Mouse (Mus musculus) monocyte, adult 2 months (primary cell): Measurements from ENCODE around the gene Mapk9.
A peak's percentile ranks its signal among the peaks of the same experiment; 100 is the strongest.
"Not testable (repeated sequence)": the region's sequence is repeated elsewhere in the genome, so short reads cannot be mapped to it uniquely, and the experiment has no call there.

ENCODE experiments used
- DNase-seq, 2 experiments: peaks; one replicate each; pipeline ENCODE4 v3.0.0; 2022; ENCODE audit warnings: low spot score in 2 of 2, low read depth in 1 of 2

Gene Mapk9

DNA sequence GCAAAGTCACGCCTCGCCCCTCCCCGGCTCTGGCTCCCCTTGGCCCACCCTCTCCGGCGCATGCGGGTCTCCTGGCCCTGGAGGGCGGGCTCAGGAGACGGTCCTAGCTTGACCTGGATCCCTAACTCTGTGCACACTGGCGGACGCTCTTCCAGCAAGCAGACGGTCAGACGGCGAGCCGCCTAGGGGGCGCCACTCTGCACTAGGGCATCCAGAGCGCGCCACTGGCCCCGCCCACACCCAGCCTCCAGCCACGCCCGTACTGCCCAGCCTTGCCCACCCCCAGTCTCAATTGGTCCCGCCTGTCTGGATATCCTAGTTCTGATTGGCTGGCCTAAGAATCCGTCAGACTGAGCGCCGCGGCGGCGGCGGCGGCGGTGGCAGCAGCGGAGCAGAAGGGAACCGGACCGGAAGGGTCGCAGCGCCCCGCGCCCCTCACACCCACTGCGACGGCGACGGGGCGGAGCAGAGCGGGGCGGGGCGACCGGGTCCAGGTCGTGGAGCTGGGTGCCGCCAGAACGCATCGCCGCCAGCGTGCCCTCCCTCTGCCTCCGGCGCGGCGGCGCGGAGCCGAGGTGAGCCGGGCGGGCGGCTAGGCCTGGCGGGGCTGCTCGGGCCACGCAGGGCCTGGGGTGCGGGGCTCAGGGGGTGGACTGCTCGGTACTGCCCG, at the start of gene Mapk9:
TSS of gene Mapk9 (plus strand) at position 351 of the 670 bp plus-strand sequence.
- peak; percentile 86 to 95 for DNase-seq

DNA sequence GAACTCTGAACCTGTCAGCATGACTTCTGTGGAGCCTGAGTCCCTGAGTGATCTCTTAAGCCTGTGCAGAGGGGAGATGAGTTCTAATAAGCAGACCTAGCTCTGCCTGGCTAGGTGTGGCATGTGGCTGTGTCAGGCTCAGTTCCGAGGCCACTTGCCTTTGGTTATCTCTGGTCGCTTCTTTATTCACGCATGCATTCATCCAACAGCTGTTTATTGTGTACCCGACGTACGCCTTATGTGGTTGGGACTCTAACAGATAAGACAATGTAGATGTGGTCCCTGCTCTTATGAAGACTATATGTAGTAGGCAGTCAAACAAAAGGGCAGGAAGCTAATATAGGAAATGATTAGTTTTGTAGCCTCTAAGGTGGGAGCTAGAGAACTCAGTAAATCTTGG, 47.6 kb upstream of the Mapk9 start:
- no peak for DNase-seq

DNA sequence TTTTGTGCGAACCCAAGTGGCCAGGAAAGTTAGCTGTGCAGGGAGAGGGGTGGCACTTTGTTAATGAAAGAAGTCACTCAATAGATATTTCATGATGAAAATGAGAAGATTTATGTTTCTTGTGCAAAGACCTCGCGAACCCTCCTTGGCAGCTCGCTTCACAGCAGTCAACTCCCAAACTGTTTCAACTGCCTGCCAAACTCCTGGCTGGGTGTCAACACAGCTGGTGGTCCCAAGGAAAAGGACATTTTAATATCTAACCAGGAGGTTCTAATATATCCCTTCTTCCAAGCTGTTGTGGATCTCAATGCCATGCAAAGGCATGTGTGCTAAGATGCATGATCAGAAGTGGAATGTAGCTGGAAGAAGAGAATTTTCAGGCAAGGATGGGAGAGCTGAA, 45.0 kb upstream of the Mapk9 start:
- DNase-seq, result no peak

DNA sequence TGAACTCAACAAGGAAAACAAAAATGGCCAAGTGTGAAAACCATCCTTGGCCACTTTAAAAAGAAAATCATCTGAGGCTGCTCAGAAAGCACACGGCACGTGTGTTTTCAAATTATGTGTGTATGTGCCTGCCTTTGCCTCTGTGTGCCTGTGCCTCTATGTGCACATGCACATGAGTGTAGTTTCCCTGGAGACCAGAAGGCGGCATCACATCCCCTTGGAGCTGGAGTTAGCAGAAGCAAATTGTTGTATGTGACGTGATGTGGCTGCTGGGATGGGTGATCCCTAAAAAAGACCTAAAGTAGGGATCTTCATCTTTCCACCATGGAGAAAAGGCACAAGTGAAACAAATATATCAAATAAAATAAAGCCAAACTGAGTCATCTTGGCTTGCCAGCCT, 42.8 kb upstream of the Mapk9 start:
- DNase-seq, result no peak

DNA sequence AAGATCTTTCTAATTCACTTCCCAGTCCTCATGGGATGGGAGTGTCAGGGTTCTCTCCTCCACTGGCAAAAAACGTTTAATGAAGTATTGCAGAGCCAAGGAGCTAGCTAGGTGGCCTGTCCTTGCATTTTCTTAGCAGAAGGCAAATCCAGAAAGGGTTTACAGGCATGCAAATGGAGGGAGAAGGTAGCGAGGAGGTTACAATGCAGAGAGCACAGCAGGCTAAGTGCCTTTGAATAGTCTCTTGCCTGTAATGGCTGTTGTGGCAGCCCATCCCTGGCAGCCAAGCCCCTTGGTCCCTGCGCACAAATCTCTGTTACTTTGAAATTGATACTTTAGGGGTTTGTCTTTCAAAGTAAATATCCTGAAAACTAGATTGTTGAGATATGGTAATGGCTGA, 40.3 kb upstream of the Mapk9 start:
- no peak for DNase-seq

DNA sequence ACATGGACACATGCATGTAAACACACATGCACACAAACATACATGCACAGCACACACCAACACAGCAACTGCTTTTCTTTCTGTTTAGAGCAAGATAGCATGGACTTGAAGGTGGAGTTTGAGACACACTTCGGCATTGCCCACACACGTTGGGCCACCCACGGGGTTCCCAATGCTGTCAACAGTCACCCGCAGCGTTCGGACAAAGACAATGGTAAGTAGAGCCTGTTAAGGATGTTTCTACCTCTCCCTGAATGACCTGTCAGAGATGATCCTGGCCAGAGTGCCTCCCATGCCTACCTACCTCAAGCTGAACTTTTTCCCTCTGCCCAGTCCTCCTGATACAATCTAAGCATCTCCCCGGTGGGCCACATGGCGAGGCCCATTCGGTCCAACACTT, 37.6 kb upstream of the Mapk9 start:
- DNase-seq, result no peak

DNA sequence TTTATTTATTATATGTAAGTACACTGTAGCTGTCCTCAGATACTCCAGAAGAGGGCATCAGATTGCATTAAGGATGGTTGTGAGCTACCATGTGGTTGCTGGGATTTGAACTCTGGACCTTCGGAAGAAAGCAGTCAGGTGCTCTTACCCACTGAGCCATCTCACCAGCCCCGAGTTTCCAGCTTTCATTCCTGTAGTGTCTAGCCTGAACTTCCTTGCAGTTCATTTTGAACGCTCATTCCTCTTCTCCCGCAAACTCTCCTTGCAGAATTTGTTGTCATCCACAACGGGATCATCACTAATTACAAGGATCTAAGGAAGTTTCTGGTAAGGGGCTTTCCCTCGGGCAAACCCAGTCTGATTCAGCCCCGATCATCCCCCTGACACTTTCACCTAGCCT, 35.9 kb upstream of the Mapk9 start:
- not testable (repeated sequence) for DNase-seq

DNA sequence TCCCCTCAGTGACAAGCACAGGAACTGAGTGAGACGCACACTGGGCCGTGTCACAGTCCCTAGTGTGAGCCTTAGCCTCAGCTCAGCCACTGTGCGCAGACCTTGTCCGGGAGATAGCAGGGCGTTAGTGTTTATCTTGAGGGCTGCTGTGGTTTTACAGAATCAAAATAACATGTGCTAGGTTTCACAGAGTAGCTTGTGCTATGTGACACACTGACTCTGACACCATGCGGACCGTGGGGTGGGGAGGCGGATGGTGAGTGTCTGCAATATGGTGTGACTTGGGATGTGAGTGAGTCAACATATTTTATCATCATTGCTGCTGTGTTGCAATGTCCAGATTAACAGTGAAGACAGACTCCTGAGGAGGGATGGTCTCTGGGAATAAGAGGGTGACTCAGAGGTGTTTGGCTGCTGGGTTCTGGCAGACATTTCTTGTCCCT, 35.4 kb upstream of the Mapk9 start:
- DNase-seq, result no peak

DNA sequence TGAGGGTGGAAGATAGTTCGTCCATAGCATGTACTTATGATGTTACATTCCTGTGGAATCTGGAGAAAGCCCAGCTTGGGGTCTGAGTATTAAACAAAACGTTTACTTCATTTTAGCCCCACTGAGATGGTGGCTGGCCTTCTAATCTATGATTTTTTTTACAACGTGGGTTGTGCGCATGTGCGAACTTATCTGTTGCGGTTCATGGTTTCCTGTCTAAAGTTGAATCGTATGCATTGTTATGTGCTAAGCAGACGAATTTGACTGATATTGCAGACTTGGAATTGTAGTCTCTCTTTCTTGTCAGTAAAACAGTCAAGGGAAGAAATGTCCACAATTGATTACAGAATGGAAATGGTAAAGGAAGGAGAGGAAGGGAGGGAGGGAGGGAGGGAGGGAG, 34.7 kb upstream of the Mapk9 start:
- DNase-seq, result no peak

DNA sequence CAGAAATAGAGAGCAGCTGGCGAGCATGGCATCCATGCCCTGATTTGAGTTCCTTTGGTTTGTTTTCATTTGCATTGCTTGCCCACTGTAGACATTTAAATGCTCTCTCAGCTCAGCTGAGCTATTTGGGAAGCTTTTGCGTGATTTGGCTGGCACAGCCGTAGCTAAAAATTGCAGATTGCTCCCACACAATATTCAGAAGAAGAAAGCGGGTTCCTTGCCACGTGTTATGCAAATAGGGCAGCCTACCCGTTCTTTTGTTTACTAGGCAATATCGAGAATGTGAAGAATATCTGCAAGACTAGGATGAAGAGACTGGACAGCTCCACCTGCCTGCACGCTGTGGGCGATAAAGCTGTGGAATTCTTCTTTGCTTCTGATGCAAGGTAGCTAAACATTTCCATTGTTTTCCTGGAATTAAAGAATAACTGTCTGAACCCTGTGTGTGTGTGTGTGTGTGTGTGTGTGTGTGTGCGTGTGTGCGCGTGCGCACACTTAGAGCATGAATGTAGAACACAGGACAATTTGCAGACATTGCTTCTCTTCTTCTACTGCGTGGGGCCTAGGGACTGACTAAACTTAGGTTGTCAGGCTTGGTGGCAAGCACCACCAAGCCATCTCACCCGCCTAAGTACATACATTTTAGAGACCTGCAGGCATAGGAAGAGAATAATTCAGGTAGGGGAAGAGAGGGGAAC, 27.5 kb upstream of the Mapk9 start:
- DNase-seq, result no peak

DNA sequence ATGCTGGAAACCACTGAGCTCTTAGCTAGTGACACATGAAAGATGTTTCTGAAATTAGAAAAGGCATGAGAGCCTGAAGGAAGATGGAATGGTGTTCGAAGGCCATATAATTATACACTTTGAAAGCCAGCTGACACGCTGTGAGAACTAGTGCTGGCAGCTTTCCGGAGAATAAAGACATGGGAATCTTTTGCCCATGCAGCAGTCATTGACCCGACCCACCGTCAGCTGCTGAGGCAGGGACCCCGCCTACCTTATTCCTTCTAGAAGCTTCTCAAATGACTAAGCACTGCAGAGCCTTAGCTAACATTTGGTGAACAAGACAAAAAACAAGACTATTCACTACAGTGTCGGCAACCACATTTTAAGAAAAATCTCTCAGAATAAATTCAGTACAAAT, 26.9 kb upstream of the Mapk9 start:
- no peak for DNase-seq

DNA sequence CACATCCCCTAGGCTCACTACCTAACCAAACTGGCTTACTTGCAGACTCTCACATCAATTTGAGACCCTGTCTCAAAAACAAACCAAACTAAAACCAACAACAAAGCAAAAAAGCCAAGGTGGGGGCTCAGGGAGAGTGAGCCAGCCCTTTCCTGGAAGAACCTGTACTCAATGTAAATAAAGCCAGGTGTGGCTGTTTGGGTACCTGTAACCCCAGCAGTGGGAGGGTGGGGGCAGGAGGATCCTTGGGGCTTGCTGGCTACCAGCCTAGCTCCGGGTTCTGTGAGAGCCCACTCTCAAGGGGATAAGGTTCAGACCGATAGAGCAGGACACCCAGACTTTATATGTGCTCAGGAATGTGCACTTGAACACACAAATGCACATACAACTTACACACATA, 25.6 kb upstream of the Mapk9 start:
- no peak for DNase-seq

DNA sequence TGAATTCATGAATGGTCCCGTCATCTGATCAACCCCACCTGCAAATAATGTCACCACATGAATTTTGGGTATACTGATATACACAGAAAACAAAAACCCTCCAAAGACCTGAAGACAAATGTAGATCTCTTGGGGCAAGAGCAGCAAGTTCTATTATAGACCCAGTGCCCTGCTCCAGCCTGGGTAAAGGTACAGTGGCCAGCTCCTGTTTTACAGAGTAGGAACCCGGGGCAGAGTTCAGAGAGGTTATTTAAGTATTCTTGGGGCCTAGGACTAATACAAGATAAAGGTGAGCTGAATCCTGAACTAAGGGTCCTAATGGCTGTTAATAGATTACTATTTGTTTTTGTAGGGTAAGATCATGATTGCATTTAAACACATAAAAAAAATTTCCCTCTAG, 25.0 kb upstream of the Mapk9 start:
- DNase-seq, result no peak

DNA sequence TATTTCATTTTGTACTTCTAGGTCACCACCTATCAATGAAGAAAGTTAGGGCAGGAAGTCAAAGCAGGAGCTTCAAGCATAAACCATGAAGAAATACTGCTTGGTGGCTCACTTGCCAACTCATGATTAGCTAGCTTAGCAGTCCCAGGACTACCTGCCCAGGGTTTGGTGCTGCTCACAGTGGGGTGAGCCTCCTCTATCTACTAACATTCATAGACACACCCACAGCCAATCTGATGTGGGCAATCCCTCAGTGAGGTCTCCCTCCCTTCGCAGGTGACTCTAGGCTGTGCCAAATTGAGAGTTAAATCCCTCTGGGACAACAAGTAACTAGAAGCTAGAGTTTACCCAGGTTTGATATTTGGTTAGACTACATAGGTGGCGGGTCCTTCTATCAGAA, 24.2 kb upstream of the Mapk9 start:
- no peak for DNase-seq

DNA sequence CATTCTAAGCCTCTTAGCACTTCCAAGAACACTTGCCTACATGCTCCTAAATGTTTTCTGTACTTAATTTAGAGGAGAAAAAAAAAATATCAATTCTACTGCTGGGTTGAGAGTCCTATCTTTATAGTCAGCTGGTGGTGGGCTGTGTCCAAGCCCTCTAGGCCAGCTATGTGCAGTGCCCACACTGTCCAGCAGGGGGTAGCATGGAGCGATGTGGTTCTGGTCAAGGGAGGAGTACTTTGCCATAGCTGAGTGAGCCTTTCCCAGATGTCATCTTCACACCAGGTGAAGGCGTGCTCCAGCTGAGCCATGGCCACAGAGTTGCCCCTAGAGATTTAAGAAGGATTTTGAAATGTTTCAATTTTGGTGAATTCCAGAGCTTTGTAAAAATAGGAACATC, 21.7 kb upstream of the Mapk9 start:
- peak in 1 of 2 experiments; percentile 52 for DNase-seq

DNA sequence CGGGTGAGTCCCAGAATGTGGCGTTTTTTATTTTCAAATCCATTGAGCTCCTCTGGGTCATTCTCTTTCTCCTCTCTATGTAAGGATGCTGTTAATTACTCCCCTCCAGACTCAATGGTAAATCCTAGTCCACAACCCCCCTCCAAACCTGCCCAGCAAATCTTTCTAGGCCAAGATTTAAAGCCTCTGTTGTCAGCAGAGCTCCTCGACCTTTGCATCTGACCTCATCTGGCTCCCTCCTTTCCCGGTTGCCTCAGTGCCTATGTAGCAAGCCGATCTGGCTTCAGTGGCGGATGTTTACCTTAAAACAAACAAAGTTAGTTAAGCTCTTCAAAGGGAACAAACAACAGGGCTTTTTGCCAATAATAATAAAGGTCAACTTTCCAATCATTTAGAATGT, 19.3 kb upstream of the Mapk9 start:
- DNase-seq, result no peak

DNA sequence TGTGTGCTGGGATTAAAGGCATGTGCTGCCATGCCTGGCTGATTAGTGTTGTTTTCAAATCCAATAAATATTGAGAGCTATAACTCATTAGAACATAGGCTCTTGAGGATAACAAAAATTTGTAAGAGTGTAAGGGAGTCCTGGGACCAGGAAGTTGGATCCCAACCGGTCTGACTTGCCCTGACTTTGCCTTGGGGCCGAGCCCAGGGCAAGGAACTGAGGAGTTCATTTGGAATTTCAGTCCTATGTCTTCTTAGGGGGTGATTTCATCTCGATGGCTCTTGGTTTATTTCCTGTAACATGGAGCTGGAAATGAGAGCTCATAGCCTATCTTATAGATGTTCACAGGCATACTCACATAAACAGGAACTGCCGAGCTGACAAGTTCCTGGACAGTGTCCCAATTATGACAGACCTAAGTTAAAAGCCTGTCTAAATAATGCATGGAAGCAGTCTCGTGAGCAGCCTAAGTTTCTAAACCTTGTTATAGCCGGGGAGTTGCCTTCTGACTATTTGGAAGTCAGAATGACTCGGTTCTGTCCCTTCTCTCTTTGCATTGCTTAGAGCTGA, 17.3 kb upstream of the Mapk9 start:
- no peak for DNase-seq

DNA sequence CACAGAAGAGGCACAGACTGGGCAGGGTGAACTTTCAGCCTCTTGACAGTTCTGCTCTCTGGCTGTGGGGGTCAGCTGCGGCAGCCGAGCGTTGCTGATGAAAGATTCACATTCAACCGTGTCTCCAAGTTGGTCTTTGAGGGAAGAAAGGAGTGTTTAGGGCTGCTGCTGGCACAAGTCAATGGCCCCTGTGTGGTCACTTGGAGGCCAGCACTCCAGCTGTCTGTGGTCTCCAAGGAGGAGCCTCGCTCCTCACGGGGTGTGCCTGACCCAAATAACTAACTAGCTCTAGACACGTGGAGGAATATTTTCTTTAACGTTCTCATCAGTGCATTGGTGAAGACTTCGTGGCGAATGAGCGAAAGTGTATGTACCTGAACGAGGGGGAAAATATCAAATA, 14.6 kb upstream of the Mapk9 start:
- DNase-seq, result no peak

DNA sequence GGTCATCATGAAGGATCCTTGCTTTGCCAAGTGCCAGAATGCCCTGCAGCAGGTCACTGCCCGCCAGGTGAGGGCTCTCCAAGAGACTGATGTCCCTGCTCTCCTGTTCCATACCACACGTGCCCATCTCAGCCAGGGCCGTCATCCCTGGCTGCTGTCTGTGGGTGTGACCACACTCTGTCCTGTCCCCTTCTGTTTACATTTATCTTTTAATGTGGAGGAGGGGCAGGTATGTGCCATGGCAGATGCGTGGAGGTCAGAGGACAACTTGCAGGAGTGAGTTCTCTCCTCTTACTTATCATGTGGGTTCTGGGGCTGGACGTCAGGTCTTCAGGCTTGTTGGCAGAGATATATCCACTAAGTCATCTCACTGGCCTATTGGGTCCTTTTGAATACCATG, 13.6 kb upstream of the Mapk9 start:
- no peak for DNase-seq

DNA sequence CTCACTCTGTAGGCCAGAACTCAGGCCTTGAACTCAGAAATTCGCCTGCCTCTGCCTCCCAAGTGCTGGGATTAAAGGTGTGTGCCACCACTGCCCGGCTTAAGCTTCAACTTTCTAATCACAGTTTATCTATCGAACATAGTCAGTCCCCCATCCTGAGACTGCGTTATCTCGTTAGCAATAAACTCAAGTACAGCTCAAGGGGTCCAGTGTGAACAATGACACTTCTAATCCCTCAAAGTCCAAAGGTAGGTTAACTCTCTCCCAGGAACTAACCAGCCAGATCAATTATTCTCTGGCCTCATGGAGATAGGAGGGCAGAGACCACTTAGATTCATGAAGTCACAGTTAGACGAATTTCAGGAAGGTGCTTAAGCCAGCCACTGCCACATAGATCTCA, 12.3 kb upstream of the Mapk9 start:
- no peak for DNase-seq

DNA sequence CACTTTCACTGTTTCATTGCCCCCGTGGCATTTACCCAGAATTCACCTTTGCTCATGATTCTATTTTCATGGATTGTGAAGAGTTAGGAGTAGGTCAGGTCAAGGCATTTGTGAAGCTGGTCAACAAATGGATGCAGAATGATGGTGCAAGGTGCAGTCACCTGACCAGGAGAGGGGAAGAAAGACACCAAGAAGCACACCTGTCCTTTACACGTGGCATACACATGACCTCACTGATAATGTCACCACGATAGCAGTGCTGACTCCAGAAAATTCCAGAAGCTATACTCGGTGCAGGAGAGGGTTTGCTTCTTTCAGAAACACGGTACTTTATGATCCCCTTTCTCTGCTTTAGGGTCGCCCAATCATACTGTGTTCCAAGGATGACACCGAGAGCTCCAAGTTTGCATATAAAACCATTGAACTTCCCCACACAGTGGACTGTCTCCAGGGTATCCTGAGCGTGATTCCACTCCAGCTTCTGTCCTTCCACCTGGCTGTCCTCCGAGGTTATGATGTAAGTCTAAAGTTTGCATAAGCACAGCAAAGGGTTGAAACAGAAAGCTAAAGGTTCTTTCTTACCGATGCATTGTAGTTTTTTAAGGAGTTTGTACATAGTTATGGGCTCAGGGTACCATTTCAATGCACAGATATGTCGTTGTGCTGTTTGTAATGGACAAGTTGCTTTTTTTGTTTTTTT, 11.1 kb upstream of the Mapk9 start:
- no peak for DNase-seq
